Mouse (Mus musculus): ENCODE results near the gene Slc15a3. TPM values are rescaled to one million over a fixed set of nuclear protein-coding genes. Genes with fewer than 3 reads are reported as not detected.
A peak's percentile ranks its signal among the peaks of the same experiment; 100 is the strongest.

Slc15a3 gene
- polyA plus RNA-seq, 1 experiment from 2014 or later: 0.29 TPM

- 85% methylated on average over 3 of the region's 3 CpGs for WGBS
- DNase-seq (ENCODE audit: low spot score): no peak
- Histone ChIP-seq H3K9me3 (ENCODE audit: control insufficient read depth, low read length) (no peaks in the 10 kb centered on the region), H3K36me3 (replicated peaks; ENCODE audit: control insufficient read depth, insufficient read depth) (no peaks in the 10 kb centered on the region), H3K9ac (no peak overlapping the region), H3K4me1 (replicated peaks; ENCODE audit: control insufficient read depth, insufficient read depth, low read length) (no peaks in the 10 kb centered on the region), H3K4me2 (replicated peaks) (no peak overlapping the region), H3K4me3 (replicated peaks; ENCODE audit: low read length) (no peak overlapping the region), H3K27me3 (ENCODE audit: control insufficient read depth, insufficient read depth, low read length) (no peaks in the 10 kb centered on the region), H3K27ac (no peak overlapping the region)
- no peak for ATAC-seq (ENCODE audit: low FRiP score)
Measured at GRCm38 (mm10) chr19:10833611-10834010, 5.9 kb upstream of the Slc15a3 start.

GRCm38 (mm10) chr19:10835671-10836070 lies 3.9 kb upstream of the Slc15a3 start:
- H3K27ac ChIP-seq: no peak overlapping the region
- no peaks in the 10 kb centered on the region for H3K27me3 ChIP-seq (ENCODE audit: control insufficient read depth, insufficient read depth, low read length)
- ATAC-seq (ENCODE audit: low FRiP score) (no peak), DNase-seq (ENCODE audit: low spot score) (no peak)
- no peaks in the 10 kb centered on the region for H3K4me1 ChIP-seq (replicated peaks; ENCODE audit: control insufficient read depth, insufficient read depth, low read length)
- H3K4me2 ChIP-seq (replicated peaks): no peak overlapping the region
- H3K9me3 ChIP-seq (ENCODE audit: control insufficient read depth, low read length): no peaks in the 10 kb centered on the region
- WGBS: 62% methylated on average over 3 of the region's 3 CpGs
- H3K4me3 ChIP-seq (replicated peaks; ENCODE audit: low read length): no peak overlapping the region
- no peak overlapping the region for H3K9ac ChIP-seq
- H3K36me3 ChIP-seq (replicated peaks; ENCODE audit: control insufficient read depth, insufficient read depth): no peaks in the 10 kb centered on the region

- Histone ChIP-seq H3K9ac (no peak overlapping the region), H3K9me3 (ENCODE audit: control insufficient read depth, low read length) (no peaks in the 10 kb centered on the region), H3K36me3 (replicated peaks; ENCODE audit: control insufficient read depth, insufficient read depth) (no peaks in the 10 kb centered on the region), H3K4me3 (replicated peaks; ENCODE audit: low read length) (no peak overlapping the region), H3K27ac (no peak overlapping the region), H3K27me3 (ENCODE audit: control insufficient read depth, insufficient read depth, low read length) (no peaks in the 10 kb centered on the region), H3K4me1 (replicated peaks; ENCODE audit: control insufficient read depth, insufficient read depth, low read length) (peaks cover 4% of the 10 kb centered on the region), H3K4me2 (replicated peaks) (no peak overlapping the region)
- 46% methylated on average over 16 of the region's 16 CpGs for WGBS
- no peak for ATAC-seq (ENCODE audit: low FRiP score)
- no peak for DNase-seq (ENCODE audit: low spot score)
Measured at GRCm38 (mm10) chr19:10841721-10842626, 2.4 kb downstream of the Slc15a3 start.

GRCm38 (mm10) chr19:10842914-10843313 lies 3.4 kb downstream of the Slc15a3 start:
- no peak overlapping the region for H3K9ac ChIP-seq
- no peak overlapping the region for H3K27ac ChIP-seq
- H3K27me3 ChIP-seq (ENCODE audit: control insufficient read depth, insufficient read depth, low read length): no peaks in the 10 kb centered on the region
- peaks cover 4% of the 10 kb centered on the region for H3K4me1 ChIP-seq (replicated peaks; ENCODE audit: control insufficient read depth, insufficient read depth, low read length)
- H3K36me3 ChIP-seq (replicated peaks; ENCODE audit: control insufficient read depth, insufficient read depth): no peaks in the 10 kb centered on the region
- ATAC-seq (ENCODE audit: low FRiP score) (no peak), DNase-seq (ENCODE audit: low spot score) (no peak)
- H3K9me3 ChIP-seq (ENCODE audit: control insufficient read depth, low read length): no peaks in the 10 kb centered on the region
- no peak overlapping the region for H3K4me3 ChIP-seq (replicated peaks; ENCODE audit: low read length)
- H3K4me2 ChIP-seq (replicated peaks): no peak overlapping the region
- WGBS: 47% methylated on average over 24 of the region's 24 CpGs

- Histone ChIP-seq H3K9ac (no peak overlapping the region), H3K4me2 (replicated peaks) (no peak overlapping the region), H3K36me3 (replicated peaks; ENCODE audit: control insufficient read depth, insufficient read depth) (no peaks in the 10 kb centered on the region), H3K27ac (no peak overlapping the region), H3K4me1 (replicated peaks; ENCODE audit: control insufficient read depth, insufficient read depth, low read length) (peaks cover 4% of the 10 kb centered on the region), H3K9me3 (ENCODE audit: control insufficient read depth, low read length) (no peaks in the 10 kb centered on the region), H3K27me3 (ENCODE audit: control insufficient read depth, insufficient read depth, low read length) (no peaks in the 10 kb centered on the region), H3K4me3 (replicated peaks; ENCODE audit: low read length) (no peak overlapping the region)
- DNase-seq (ENCODE audit: low spot score) (no peak), ATAC-seq (ENCODE audit: low FRiP score) (no peak)
- 93% methylated on average over 5 of the region's 5 CpGs for WGBS
Measured at GRCm38 (mm10) chr19:10844206-10844605, 4.7 kb downstream of the Slc15a3 start.

- H3K27me3 ChIP-seq (ENCODE audit: control insufficient read depth, insufficient read depth, low read length): no peaks in the 10 kb centered on the region
- H3K36me3 ChIP-seq (replicated peaks; ENCODE audit: control insufficient read depth, insufficient read depth): no peaks in the 10 kb centered on the region
- H3K4me2 ChIP-seq (replicated peaks): no peak overlapping the region
- H3K9me3 ChIP-seq (ENCODE audit: control insufficient read depth, low read length): no peaks in the 10 kb centered on the region
- H3K4me1 ChIP-seq (replicated peaks; ENCODE audit: control insufficient read depth, insufficient read depth, low read length): peaks cover 4% of the 10 kb centered on the region
- WGBS: 84% methylated on average over 3 of the region's 3 CpGs
- no peak for DNase-seq (ENCODE audit: low spot score)
- ATAC-seq (ENCODE audit: low FRiP score): no peak
- no peak overlapping the region for H3K9ac ChIP-seq
- no peak overlapping the region for H3K27ac ChIP-seq
- no peak overlapping the region for H3K4me3 ChIP-seq (replicated peaks; ENCODE audit: low read length)
Measured at GRCm38 (mm10) chr19:10845454-10845853, 5.9 kb downstream of the Slc15a3 start.

- Histone ChIP-seq H3K27me3 (ENCODE audit: control insufficient read depth, insufficient read depth, low read length) (no peaks in the 10 kb centered on the region), H3K36me3 (replicated peaks; ENCODE audit: control insufficient read depth, insufficient read depth) (no peaks in the 10 kb centered on the region), H3K4me3 (replicated peaks; ENCODE audit: low read length) (no peak overlapping the region), H3K4me2 (replicated peaks) (no peak overlapping the region), H3K4me1 (replicated peaks; ENCODE audit: control insufficient read depth, insufficient read depth, low read length) (peaks cover 4% of the 10 kb centered on the region), H3K9ac (no peak overlapping the region), H3K27ac (no peak overlapping the region), H3K9me3 (ENCODE audit: control insufficient read depth, low read length) (no peaks in the 10 kb centered on the region)
- 43% methylated on average over 7 of the region's 7 CpGs for WGBS
- ATAC-seq (ENCODE audit: low FRiP score) (peak; percentile 64; the same call in 1 of the 2 replicates), DNase-seq (ENCODE audit: low spot score) (peak; percentile 34)
Measured at GRCm38 (mm10) chr19:10846150-10846549, 6.6 kb downstream of the Slc15a3 start.

- no peak overlapping the region; the same call in 1 of the 2 replicates for H3K27ac ChIP-seq
- H3K9ac ChIP-seq: no peak overlapping the region
- H3K9me3 ChIP-seq (ENCODE audit: control insufficient read depth, low read length): no peaks in the 10 kb centered on the region
- ATAC-seq (ENCODE audit: low FRiP score) (no peak), DNase-seq (ENCODE audit: low spot score) (no peak)
- H3K4me2 ChIP-seq (replicated peaks): no peak overlapping the region
- H3K36me3 ChIP-seq (replicated peaks; ENCODE audit: control insufficient read depth, insufficient read depth): no peaks in the 10 kb centered on the region
- no peak overlapping the region for H3K4me3 ChIP-seq (replicated peaks; ENCODE audit: low read length)
- H3K27me3 ChIP-seq (ENCODE audit: control insufficient read depth, insufficient read depth, low read length): no peaks in the 10 kb centered on the region
- 32% methylated on average over 3 of the region's 3 CpGs for WGBS
- peaks cover 4% of the 10 kb centered on the region for H3K4me1 ChIP-seq (replicated peaks; ENCODE audit: control insufficient read depth, insufficient read depth, low read length)
Measured at GRCm38 (mm10) chr19:10847311-10848087, 8.0 kb downstream of the Slc15a3 start.

GRCm38 (mm10) chr19:10855422-10855821 lies 15.9 kb downstream of the Slc15a3 start:
- DNase-seq (ENCODE audit: low spot score): no peak
- Histone ChIP-seq H3K4me3 (replicated peaks; ENCODE audit: low read length) (no peak overlapping the region), H3K9ac (no peak overlapping the region), H3K4me1 (replicated peaks; ENCODE audit: control insufficient read depth, insufficient read depth, low read length) (no peaks in the 10 kb centered on the region), H3K27ac (no peak overlapping the region), H3K36me3 (replicated peaks; ENCODE audit: control insufficient read depth, insufficient read depth) (peaks cover 42% of the 10 kb centered on the region), H3K9me3 (ENCODE audit: control insufficient read depth, low read length) (no peaks in the 10 kb centered on the region), H3K27me3 (ENCODE audit: control insufficient read depth, insufficient read depth, low read length) (no peaks in the 10 kb centered on the region), H3K4me2 (replicated peaks) (no peak overlapping the region)
- 84% methylated on average over 3 of the region's 3 CpGs for WGBS
- no peak for ATAC-seq (ENCODE audit: low FRiP score)

All from hindbrain, embryonic 14.5 days (tissue).